ENCODE assay signal across 24 mouse cellular contexts in genomic region chr1:185431998-185432317, GRCm38 (mm10). TPM values are rescaled to one million over a fixed set of nuclear protein-coding genes. Genes with fewer than 3 reads are reported as not detected.
DNase-seq lines count a peak whose midpoint lies in the region; ATAC-seq and TF ChIP-seq lines count a peak whose summit lies in the region.
"Had no signal": no experiment of that assay in that cellular context is flagged by ENCODE, and none has a peak within 500 bp of the region (broad histone marks: within the 10 kb centered on the region; RNA-seq: fewer than 3 reads in every experiment).

No protein-coding gene starts in this region.

- no peaks in the 10 kb centered on the region for H3K9me3 ChIP-seq in intestine, embryonic 15.5 days
- no peaks in the 10 kb centered on the region for H3K9me3 ChIP-seq in intestine, postnatal 0 days (ENCODE audit: control insufficient read depth)
- H3K9me3 ChIP-seq: embryonic facial prominence, embryonic 13.5 days; embryonic facial prominence, embryonic 15.5 days; forebrain, embryonic 10.5 days; forebrain, embryonic 12.5 days had no signal

- DNase-seq in 3134 (ENCODE audit: extremely low read depth, insufficient read length, low spot score), result peak; percentile 15
- DNase-seq in urinary bladder, adult 18-20 months (ENCODE audit: low spot score in 2 of 2), result no peak
- no peak for DNase-seq in testis, postnatal 10 days (ENCODE audit: low spot score)
- no peak for DNase-seq in cerebellum, adult 11-12 months
- DNase-seq: adrenal gland, adult 2 months; adrenal gland, postnatal 10 days; adrenal gland, postnatal 25 days; cerebellum, adult 11 months; cerebellum, adult 2 months; cerebellum, adult 9-10 months; cerebellum, postnatal 10 days; cerebellum, postnatal 25 days; embryo, embryonic 11 days had no signal

- no peak for TF ChIP-seq CTCF in intestine, postnatal 0 days (IDR thresholded peaks at IDR 0.05; ENCODE audit: low read depth)
- TF ChIP-seq CTCF in small intestine, adult 2 months (IDR thresholded peaks at IDR 0.05; ENCODE audit: extremely low read depth, insufficient read length, insufficient replicate concordance, low read depth, low read length), result no peak

- no peaks in the 10 kb centered on the region for H3K27me3 ChIP-seq in intestine, embryonic 15.5 days (replicated peaks)
- H3K27me3 ChIP-seq in intestine, postnatal 0 days (replicated peaks; ENCODE audit: control insufficient read depth, insufficient read depth, low read length), result no peaks in the 10 kb centered on the region
- no peaks in the 10 kb centered on the region for H3K27me3 ChIP-seq in small intestine, adult 2 months (ENCODE audit: control insufficient read depth, insufficient read depth, low read length)
- H3K27me3 ChIP-seq: embryonic facial prominence, embryonic 13.5 days; embryonic facial prominence, embryonic 15.5 days; forebrain, embryonic 12.5 days had no signal

- no peak overlapping the region for H3K9ac ChIP-seq in intestine, embryonic 15.5 days
- no peak overlapping the region for H3K9ac ChIP-seq in intestine, postnatal 0 days (ENCODE audit: low read depth, low read length)
- H3K9ac ChIP-seq: embryonic facial prominence, embryonic 13.5 days; embryonic facial prominence, embryonic 15.5 days; forebrain, embryonic 12.5 days had no signal

- H3K36me3 ChIP-seq in intestine, embryonic 15.5 days, result peaks cover 17% of the 10 kb centered on the region
- peaks cover 20% of the 10 kb centered on the region for H3K36me3 ChIP-seq in intestine, postnatal 0 days (ENCODE audit: control insufficient read depth, insufficient read depth)
- H3K36me3 ChIP-seq in small intestine, adult 2 months (ENCODE audit: control insufficient read depth, insufficient read depth, low read length), result peaks cover 13% of the 10 kb centered on the region

- ATAC-seq in intestine, embryonic 15.5 days, result no peak
- ATAC-seq in intestine, postnatal 0 days, result no peak; the same call in 1 of the 2 replicates
- ATAC-seq: forebrain, embryonic 14.5 days; forebrain, embryonic 16.5 days had no signal

- 66% methylated on average over 13 of the region's 13 CpGs for WGBS in intestine, embryonic 15.5 days
- 47% methylated on average over 13 of the region's 13 CpGs for WGBS in intestine, postnatal 0 days
- 35% methylated on average over 13 of the region's 13 CpGs for WGBS in small intestine, adult 2 months

- TF ChIP-seq POLR2A in small intestine, adult 2 months (IDR thresholded peaks at IDR 0.05; ENCODE audit: low read depth, low read length), result peak; percentile 35; the same call in 1 of the 2 replicates

- H3K27ac ChIP-seq in intestine, embryonic 15.5 days, result 0 out of 2 replicates have a peak overlapping the region, but pooled peaks have one; percentile 27
- no peak overlapping the region for H3K27ac ChIP-seq in intestine, postnatal 0 days (ENCODE audit: low read depth, low read length)
- peak overlapping the region; percentile 86 for H3K27ac ChIP-seq in small intestine, adult 2 months (ENCODE audit: insufficient read depth, low read depth, low read length)
- H3K27ac ChIP-seq: embryonic facial prominence, embryonic 13.5 days; embryonic facial prominence, embryonic 15.5 days; forebrain, embryonic 10.5 days; forebrain, embryonic 12.5 days had no signal

- H3K4me2 ChIP-seq in intestine, embryonic 15.5 days (replicated peaks), result peak overlapping the region; percentile 37
- peak overlapping the region; percentile 60 for H3K4me2 ChIP-seq in intestine, postnatal 0 days (replicated peaks; ENCODE audit: low read depth)
- H3K4me2 ChIP-seq: embryonic facial prominence, embryonic 13.5 days; embryonic facial prominence, embryonic 15.5 days; forebrain, embryonic 12.5 days had no signal

- no peak overlapping the region for H3K4me3 ChIP-seq in intestine, embryonic 15.5 days (replicated peaks)
- peak overlapping the region; percentile 22; the same call in 1 of the 2 replicates for H3K4me3 ChIP-seq in intestine, postnatal 0 days (ENCODE audit: low read depth, low read length)
- H3K4me3 ChIP-seq in small intestine, adult 2 months (ENCODE audit: low read depth, low read length), result peak overlapping the region; percentile 62
- H3K4me3 ChIP-seq: embryonic facial prominence, embryonic 13.5 days; embryonic facial prominence, embryonic 15.5 days; erythroblast, embryonic 14.5 days; forebrain, embryonic 10.5 days; forebrain, embryonic 12.5 days had no signal

- no peaks in the 10 kb centered on the region for H3K4me1 ChIP-seq in intestine, embryonic 15.5 days (replicated peaks)
- no peaks in the 10 kb centered on the region for H3K4me1 ChIP-seq in intestine, postnatal 0 days (replicated peaks; ENCODE audit: control insufficient read depth, insufficient read depth, low read length)
- H3K4me1 ChIP-seq in small intestine, adult 2 months (ENCODE audit: control insufficient read depth, insufficient read depth, insufficient read length, low read length), result peaks cover 7% of the 10 kb centered on the region; the same call in 1 of the 2 replicates
- H3K4me1 ChIP-seq: embryonic facial prominence, embryonic 13.5 days; embryonic facial prominence, embryonic 15.5 days; forebrain, embryonic 10.5 days; forebrain, embryonic 12.5 days had no signal

RNA-seq across cellular contexts. Expression of gene Slc30a10, which starts 22.7 kb away (rescaled TPM):
- 2.3 TPM in 2 replicates for polyA plus RNA-seq in intestine, embryonic 15.5 days (2015; fragmentation: Nextera tagmentation; extraction: Ambion mirVana)
- 8.5 and 9.3 TPM in 2 replicates for polyA plus RNA-seq in intestine, postnatal 0 days (2015; fragmentation: Nextera tagmentation; extraction: Ambion mirVana)
- polyA plus RNA-seq in small intestine, adult 2 months (2012; rRNA removed), result 10.1 and 36.7 TPM in 2 replicates
- polyA plus RNA-seq: adrenal gland, adult 2 months; C2C12 had no signal
